Mouse (Mus musculus): ENCODE results near the gene Itpk1.
"Not testable (repeated sequence)": the region's sequence is repeated elsewhere in the genome, so short reads cannot be mapped to it uniquely, and the experiment has no call there.

The Itpk1 gene

DNA sequence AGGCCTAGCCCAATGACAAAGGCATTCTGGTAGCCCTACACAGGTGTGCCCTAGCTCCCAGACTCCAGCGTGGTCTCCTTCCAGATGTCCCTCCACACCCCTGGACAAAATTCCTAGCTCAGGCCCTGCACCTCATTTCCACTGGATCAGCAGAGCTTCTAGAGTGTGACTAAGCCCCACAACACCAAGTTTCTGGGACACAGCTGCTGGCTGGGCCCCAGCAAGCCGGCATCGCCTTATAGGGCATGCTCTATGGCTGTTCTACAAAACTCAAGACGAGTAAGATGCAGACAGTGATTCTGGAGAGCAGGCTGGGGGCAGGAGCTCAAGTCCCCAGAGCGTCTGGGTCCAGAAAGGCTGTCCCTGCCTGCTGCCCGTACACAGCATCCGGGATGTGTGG is 43.0 kb downstream of the Itpk1 start:
- peak; percentile 36 for DNase-seq (ENCODE audit: low spot score)

DNA sequence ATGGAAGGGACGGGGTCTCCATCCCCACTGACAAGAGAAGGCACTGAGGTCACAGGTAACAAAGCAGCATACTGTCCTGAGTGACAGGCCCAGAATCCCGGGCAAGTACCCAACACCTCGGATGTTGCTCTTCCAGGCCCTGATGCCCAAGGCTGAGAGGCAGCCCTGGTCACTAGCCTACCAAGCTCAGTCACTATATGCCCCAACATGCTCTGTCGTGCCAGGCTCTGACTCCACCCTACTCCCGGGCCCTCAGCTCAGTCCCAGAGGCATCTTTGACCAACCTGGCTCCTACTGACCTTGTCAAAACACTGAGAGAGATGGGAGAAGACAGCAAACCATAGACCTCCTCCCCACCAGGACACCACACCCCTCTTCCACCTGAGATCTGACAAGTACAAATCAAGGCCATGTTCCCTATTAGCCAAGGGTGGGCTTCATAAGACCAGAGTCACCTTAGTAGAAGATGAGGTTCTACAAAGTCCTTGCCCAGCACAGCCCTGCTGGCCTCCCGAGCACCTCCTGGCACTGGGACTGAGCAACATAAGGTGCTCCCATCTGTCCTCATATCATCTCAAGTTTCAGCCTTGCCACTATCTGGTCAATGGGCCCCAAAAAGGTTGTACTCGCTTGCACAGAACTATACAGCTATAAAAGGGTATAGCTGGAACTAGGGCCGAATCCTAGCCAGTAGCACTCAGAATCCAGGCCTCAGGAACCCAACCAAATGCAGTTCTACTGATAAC is 43.7 kb downstream of the Itpk1 start:
- no peak for DNase-seq (ENCODE audit: low spot score)

DNA sequence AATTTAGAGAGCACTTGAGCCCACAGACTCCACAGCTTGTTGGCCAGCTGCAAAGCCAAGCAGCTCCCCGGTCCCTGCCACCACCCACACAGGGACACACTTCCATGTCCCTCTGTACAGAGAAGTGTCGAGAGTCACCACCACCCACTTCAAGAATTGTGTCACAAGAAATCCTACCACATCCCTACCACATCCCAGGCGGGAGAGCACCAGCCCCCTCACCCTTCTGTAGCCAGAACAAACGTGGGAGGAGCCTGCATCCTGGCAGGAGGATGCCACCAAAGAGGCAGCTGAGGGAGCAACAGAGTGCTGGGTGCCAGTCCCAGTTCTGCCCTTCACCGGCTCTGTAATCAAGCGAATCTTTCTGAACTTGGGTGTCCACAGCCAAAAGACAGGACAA is 51.7 kb downstream of the Itpk1 start:
- no peak for DNase-seq (ENCODE audit: low spot score)

DNA sequence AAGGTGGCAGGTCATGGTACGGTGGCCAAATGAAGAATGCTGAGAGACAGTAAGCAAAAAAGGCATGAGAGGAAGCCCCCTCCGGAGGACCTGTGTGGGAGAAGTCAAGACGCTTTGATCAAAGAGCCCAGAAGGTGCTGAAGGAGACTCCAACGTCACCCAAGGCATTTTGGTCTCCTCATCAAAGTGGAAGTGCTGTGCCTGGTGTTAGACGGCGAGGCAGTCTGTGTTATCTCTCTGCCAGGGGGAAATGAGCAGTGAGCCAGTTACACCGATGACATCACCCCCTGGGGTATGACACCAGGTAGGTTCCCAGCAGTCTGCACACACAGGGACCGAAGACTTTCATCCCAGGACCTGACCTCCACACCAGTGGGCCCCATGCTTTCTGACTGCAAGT is 52.3 kb downstream of the Itpk1 start:
- DNase-seq (ENCODE audit: low spot score), result no peak

DNA sequence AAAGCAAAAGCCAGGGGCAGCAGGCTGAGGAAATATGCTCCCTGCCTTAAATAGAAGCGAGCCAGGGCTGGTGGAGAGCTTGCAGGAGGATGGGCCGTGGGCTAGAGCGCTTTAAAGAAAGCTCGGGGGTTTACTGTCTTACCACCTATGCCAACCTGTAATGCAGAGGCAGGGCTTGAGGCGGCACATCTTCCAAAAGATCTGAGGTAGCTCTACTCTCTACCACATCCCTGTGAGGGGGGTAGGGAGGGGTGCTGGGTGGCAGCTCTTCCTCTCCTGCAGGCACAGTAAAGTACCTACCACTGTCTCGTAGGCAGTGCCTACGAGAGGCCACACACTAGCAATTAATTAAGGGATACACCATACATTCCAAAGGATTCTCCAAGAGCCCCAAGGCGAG is 52.9 kb downstream of the Itpk1 start:
- DNase-seq (ENCODE audit: low spot score), result no peak

DNA sequence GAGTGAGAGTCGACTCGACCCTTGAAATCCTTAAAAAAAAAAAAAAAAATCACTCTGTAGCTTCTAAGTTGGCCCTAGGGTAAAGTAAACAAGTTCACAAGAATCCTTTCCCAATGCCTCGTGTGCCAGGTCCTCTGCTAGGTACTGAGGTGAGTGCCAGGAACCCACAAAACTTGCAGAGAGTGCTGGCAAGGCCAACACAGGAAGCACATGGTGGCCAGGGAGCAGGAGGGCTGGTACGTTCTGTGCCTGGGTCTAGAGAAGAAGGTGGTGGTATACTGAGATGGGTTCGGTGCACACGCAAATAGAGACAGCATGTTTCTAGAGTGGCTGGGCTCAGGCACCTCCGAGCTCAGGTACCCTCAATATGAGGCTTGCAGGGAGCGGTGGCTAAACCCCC is 53.3 kb downstream of the Itpk1 start:
- no peak for DNase-seq (ENCODE audit: low spot score)

DNA sequence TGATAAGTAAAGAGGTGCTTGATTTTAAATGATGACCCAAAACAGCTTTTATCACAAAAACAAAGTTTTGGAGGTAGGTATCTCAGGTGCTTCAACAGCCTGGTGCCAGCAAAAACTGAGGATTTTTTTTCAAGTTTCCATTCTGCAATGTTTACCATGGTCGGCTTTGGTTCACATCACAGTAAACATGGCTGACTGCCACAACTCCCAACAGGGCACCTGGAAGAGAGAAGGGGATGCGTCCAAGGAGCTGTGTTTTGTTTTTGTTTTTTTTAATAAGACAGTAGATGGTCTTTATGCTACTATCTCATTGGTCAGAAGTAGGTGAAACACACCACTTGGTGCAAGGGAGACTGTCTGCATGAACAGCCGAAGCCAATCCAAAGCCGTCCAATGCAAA is 54.1 kb downstream of the Itpk1 start:
- DNase-seq (ENCODE audit: low spot score), result no peak

DNA sequence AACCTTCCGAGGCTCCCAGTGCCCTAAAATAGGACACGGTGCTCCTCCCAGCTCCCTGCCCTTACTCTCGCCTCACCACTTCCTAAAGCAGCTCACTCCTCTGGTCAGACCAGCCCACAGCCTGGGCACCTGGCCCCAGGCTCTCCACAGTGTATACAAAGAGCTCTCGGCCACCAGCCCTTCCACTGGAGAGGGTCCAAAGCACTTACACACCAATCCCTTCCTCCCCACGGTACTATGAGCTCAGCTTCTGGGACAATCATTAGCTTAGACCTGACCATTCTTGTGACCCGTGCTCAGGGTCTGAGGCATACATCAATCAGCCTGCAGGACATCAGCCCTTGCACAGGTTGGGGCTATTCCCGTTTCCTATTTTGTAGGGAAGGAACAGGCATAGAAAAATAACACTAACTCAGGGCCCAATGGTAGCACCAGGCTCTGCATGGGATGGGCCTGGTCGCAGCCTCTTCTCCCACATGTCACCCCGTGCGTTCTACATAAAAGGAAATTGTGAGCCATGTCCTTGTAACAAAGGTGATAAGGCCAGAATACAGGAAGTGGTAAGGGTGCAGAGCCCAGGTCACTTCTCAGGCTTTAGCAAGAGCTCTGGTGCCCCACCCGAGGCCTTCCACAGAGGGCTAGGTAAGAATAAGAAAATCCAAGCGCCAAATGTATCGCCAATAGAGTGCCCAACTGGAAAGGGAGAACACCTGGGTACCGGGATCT is 56.7 kb downstream of the Itpk1 start:
- DNase-seq (ENCODE audit: low spot score), result peak; percentile 54

DNA sequence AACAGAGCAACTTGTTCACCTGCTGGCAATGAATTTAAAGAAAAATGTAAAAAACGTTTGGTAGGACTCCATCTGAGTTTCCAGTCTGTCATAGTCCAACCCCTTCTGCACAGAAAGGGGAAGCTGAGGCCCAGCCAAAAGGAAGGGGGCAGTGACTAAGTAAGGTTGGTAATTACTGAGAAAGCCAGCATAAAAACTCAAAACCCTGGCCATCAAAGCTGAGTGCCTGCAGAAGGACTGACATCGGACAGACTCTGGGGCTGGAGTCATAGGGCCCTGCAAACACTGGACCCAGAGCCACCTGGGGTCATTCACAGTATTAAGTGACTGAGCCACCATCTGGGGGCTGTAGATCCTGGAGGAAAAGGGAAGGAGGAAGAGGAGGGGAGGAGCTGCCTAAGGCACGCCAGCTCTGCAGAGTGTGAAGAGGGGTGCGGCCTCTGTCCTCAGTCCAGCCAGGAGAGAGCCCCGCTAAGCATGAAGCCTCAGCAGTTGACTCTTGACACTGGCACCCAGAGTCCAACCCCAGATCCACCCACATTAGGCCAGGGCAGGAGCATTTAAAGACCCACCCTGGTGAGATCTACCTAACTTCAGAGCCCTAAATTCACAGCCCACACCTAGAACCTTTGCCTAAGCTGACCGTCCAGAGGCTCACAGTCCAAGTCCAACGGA is 58.0 kb downstream of the Itpk1 start:
- DNase-seq (ENCODE audit: low spot score), result no peak

DNA sequence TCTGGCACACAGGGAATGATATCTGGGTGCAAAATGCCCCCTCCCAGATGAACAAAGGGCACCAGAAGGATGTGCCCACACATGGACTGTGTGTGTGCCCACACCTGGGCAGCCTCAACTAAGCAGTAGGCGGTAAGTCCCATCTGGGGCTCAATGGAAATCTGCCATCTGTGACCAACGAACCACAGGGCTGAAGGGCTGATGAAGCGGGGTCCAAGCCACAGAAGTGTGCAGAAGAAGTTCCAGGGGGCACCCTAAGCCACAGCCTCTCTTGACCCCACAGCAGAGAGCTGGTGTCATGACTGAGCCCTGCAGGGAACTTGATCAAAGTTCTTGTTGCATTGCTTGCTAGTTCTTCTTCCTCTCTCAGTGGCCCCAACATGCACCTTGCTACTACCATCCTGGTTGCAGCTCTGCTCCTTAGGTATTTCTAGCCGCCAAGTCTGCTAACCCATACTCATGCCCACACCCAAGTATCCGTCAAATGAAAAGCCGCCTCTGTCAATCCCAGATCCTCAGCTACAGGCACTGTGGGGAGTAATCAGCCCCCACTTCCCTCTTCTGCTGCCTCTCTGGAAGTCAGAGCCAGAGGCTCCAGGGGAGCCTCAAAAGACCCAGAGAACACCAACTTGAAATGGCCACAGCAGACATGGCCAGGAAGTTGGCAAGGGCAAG is 58.7 kb downstream of the Itpk1 start:
- no peak for DNase-seq (ENCODE audit: low spot score)

DNA sequence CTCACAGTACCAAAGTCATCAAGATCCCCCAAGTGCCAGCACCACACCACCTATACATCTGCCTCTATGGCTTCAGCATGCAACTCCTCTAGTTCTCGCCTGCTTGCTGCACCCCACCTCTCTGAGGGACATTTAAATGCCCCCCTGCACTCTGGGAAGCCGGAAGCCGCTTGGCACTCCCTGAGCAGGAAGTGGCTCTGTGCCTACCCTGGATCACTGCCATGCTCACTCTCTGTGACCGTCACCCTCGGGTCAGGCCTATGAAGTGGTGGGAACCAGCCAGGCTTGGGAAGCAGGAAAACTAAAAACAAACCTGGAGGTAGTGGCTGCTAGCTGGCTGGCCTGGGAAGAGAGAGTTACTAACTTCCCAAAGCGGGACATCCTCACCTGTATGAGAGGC is 61.4 kb downstream of the Itpk1 start:
- peak; percentile 62 for DNase-seq (ENCODE audit: low spot score)

DNA sequence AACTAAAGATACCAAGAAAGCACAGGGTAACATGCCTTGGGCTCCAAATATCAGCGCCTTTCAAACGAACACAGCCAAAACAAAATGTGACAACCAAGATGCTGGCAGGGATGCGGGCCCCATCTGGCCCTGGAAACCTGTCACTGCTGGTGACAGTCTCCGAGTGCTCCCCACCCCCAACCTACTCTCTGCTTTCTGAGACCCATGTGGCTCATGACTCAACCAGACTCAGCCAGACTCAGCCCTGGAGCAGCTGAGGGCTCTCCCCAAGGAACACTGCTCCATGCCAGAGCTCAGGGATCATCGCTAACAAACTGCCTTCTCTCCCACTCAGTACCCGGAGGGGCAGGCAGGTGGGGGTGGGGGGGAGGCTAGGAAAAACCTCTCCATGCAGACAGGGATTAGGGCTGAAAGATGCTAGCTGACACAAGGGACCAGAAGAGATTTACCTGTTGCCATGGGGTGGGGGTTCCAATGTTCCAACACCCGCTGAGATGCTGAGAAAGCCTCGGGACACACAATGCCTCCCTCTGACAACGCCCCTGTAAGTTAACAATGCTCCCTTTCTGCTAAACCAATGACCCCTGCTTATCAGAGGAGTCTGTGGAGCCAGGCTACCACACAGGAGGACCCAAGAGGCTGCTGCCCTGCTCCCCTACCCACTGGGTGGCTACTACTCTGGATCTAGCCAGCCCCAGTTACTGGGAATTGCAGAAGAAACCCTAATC is 64.1 kb downstream of the Itpk1 start:
- no peak for DNase-seq (ENCODE audit: low spot score)

DNA sequence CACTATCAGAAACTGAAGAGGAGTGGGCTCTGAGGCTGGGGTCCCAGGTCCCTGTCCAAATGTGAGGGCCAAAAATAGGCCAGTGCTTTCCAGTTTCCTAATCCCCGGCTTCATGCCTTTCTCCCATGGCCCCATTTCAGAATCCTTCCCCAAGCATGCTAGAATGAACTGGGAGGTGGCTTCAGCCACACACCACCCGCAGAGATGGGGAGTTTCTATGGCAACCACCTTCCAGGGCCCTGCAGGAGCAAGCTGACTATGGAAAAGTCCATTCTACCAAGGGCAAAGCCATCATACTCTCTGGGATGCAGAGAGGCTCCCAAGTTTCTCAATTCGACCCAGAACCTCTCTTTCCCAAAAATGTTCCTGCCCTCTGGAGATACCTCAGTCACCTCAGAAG is 65.9 kb downstream of the Itpk1 start:
- DNase-seq (ENCODE audit: low spot score), result no peak

DNA sequence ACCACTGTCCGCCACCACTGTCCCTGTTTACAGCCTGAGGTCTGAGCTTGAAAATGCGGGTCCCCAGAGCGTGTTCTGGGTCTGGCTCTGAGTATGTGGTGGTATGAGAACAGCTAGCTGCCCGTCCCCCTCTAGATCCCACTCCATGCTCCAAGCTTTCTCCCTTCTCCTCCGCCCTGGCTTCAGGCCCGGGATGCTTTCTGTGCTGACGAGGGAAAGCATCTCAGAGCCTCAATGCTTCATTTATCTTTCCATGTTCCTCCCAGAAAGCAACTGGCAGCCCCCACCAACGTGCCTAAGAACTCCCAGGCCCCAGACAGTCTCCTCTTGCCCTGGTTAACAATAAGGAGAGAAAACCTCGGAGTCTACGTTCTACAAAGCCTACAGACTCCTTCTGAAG is 67.5 kb downstream of the Itpk1 start:
- DNase-seq (ENCODE audit: low spot score), result no peak

DNA sequence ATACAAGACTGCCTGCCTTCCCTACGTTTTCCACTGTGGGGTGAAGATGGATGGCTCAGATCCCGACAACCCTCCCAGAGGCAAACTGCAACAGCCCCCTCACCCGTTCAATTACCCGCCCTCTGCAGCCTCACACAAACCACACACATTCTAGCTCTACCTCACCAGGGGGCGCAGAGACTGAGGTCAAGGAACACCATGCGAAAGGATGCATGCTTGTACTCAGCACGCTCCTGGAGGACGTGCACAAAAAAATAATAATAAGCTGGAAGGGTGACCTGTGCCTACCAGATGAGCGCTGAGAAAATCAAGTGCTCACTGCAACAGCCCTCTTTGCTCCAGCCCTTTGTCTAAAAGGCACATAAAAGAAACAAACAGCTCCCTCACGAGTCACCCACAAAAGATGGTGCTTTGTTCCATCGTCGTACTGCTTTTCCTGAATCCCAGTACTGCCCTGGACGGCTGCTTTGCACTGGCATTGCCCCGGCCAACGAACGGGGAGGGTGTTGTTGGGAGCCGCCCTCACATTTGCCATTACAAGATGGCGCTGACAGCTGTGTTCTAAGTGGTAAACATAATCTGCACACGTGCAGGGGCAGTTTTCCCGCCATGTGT is 70.2 kb downstream of the Itpk1 start:
- no peak for DNase-seq (ENCODE audit: low spot score)

DNA sequence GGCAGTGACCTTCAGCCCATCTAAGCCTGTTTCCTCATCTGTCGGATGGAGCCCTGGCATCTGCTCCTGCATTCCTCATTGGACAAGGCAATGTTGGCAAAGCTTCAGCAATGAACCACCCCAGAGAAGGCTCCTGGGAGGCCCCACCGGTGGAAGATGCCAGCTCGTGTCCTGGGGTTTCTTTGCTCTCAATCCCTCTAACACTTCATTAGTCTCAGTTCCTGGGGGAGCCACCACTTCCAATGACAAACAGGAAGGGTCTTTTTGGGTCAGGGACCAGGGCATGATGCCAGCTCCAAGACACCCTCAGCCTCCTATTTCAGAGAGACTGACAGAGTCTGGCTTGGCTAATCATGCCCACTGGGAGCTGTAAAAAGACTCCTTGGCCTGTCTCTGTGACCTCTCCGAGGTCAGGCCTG is 71.6 kb downstream of the Itpk1 start:
- DNase-seq (ENCODE audit: low spot score), result peak; percentile 50

DNA sequence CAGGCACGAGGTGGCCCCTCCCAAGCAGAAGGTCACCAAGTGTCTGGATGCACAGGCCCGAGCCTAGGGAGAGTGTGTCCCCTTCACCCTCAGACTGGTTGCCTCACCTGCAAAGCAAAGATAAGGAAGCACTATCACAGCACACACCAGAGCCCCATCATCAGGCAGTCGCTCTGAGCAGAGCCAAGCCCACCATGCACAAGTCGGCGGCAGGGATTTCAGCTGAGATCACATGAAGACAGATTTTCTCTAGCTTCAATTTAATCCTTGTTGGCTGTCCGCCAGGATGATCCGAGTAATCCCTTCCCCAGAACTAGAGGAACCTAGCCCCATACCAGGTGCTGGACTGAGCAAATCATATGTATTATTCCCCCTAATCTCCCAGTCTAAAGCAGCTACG is 73.0 kb downstream of the Itpk1 start:
- no peak for DNase-seq (ENCODE audit: low spot score)

DNA sequence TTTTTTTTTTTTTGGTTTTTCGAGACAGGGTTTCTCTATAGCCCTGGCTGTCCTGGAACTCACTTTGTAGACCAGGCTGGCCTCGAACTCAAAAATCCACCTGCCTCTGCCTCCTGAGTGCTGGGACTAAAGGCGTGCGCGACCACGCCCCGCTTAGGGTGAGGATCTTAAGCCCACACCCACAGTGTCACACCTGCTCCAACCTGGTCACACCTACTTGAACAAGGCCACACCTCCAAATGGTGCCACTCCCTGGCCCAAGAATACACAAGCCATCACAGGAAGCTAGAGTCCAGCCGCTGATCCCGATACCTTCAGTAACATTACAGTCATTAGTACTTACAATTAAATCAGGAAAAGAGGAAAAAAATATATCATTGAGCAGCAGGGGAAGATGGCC is 74.3 kb downstream of the Itpk1 start:
- DNase-seq (ENCODE audit: low spot score), result not testable (repeated sequence)

DNA sequence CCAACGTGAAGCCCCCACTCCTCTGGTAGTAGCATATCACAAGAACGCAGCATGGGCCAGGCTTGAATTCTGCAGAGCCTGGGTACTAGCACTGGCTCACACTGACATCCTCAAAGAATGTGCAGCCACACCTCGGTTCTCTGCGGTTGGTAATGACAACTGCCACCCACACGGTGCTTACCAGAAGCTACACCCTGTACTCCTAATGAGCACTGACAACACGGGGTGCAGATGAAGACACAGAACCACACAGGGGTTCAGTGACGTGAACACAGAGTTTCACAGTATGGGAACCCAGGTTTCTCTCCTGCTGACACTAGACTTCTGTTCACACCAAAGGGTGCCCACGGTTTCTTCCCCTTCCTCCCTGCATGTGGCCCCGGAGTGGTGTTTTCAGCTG is 76.5 kb downstream of the Itpk1 start:
- no peak for DNase-seq (ENCODE audit: low spot score)

DNA sequence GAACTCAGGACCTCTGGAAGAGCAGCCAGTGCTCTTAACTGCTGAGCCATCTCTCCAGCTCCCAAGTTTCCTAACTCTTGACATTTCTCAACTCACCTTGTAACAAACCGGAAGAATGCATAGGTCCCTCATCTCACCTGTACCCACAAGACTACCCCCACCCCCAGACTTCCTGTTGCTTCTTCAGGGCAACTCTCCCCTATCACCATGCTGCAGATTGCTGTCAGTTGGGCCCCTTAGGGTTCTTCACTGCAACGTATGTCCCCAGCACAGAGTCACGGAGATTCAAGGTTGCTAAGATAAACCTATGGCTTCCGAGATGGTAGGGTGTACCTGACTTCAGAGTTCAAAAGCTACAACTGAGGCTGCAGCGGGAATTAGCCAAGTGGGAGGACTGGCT is 77.2 kb downstream of the Itpk1 start:
- DNase-seq (ENCODE audit: low spot score), result no peak

DNA sequence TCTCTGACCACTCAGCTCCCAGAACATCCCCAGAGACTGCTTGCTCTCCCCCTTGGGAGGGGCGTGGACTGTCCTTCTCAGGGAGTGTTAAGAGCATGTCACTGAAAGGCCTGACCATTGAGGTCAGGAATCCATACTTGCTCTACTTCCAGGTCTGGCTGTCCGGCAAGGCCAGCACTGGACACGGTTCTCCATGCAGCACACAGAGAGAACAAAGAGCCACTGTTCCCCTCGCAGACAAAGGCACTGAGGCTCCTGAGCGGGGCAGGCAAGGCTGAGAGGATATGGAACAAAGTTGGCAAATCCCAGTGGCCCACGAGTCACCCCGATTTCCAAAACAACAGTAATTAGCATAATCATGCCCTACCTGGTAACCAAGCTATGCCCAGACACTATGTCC is 77.9 kb downstream of the Itpk1 start:
- DNase-seq (ENCODE audit: low spot score), result no peak

DNA sequence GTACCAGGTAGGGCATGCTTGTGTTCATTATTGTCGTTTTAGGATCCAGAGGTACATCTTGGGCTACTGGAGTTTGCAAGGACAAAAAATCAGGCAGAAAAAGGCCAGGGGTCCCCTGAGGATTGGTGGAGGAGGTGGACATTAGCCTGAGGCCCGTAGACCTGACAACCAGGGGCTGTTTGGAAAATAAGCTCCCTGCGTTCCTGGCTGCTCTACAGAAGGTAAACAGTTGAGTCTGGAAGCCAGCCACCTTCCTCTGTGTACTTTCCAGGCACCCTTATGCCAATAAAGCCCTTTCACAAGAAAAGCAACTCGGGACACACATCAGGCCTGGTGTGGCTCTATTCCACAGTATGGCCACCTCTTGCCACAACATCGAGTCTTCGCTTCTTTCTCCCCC is 79.0 kb downstream of the Itpk1 start:
- peak; percentile 55 for DNase-seq (ENCODE audit: low spot score)
